Mouse (Mus musculus) kidney, embryonic 16.5 days (tissue): Measurements from ENCODE around the gene Gm5458. TPM values are rescaled to one million over a fixed set of nuclear protein-coding genes. Genes with fewer than 3 reads are reported as not detected.
A peak's percentile ranks its signal among the peaks of the same experiment; 100 is the strongest.
"Not testable (repeated sequence)": the region's sequence is repeated elsewhere in the genome, so short reads cannot be mapped to it uniquely, and the experiment has no call there.

ENCODE experiments used
- ATAC-seq: fragments of 200-750 bp; cut with Nextera tagmentation; 2 replicates; pipeline ENCODE4 v1.8.0; 2017; ENCODE audit warnings: moderate TSS enrichment; ENCODE audit not compliant: low FRiP score, low TSS enrichment
- H3K27ac ChIP-seq: fragments of 300-500 bp; sonication (generic); 2 replicates; pipeline ENCODE4 v1.5.1; 2014; ENCODE audit warnings: low read length
- H3K27me3 ChIP-seq: fragments of 300-500 bp; sonication (generic); 2 replicates; pipeline ENCODE4 v1.6.1; 2014; ENCODE audit warnings: low read length, control low read depth, mixed read lengths; ENCODE audit not compliant: insufficient read depth
- H3K36me3 ChIP-seq: fragments of 300-500 bp; sonication (generic); 2 replicates; pipeline ENCODE4 v1.6.1; 2014; ENCODE audit warnings: low read length, control low read depth, mixed read lengths; ENCODE audit not compliant: insufficient read depth
- H3K4me1 ChIP-seq: fragments of 300-500 bp; sonication (generic); 2 replicates; pipeline ENCODE4 v1.6.1; 2014; ENCODE audit warnings: low read length, control low read depth, mixed read lengths; ENCODE audit not compliant: insufficient read depth
- H3K4me2 ChIP-seq: fragments of 300-500 bp; sonication (generic); replicated peaks from 2 replicates; pipeline ENCODE4 v1.6.1; 2014; ENCODE audit warnings: low read depth, low read length
- H3K4me3 ChIP-seq: fragments of 300-500 bp; sonication (generic); 2 replicates; pipeline ENCODE4 v1.5.1; 2014; ENCODE audit warnings: mild to moderate bottlenecking, low read length
- H3K9ac ChIP-seq: fragments of 300-500 bp; sonication (generic); replicated peaks from 2 replicates; pipeline ENCODE4 v1.6.1; 2014; ENCODE audit warnings: low read length
- H3K9me3 ChIP-seq: fragments of 300-500 bp; sonication (generic); 2 replicates; pipeline ENCODE4 v1.6.1; 2016; ENCODE audit warnings: low read length, control low read depth
- WGBS: fragments of 180-500 bp; shearing (Covaris S2); extraction: QIAGEN DNeasy Blood & Tissue Kit; methylation state at CpG from one replicate; pipeline ENCODE4 v1.1.7; 2014; 5-methylcytosine and 5-hydroxymethylcytosine counted together
- polyA plus RNA-seq: library from polyadenylated mRNA; unstranded; fragments of >200 nt; fragmentation: Nextera tagmentation; extraction: Ambion mirVana; gene quantifications from 2 replicates; pipeline ENCODE4 v1.2.1, GENCODE M21; 2015

The Gm5458 gene
- polyA plus RNA-seq: not detected in 2 replicates

DNA sequence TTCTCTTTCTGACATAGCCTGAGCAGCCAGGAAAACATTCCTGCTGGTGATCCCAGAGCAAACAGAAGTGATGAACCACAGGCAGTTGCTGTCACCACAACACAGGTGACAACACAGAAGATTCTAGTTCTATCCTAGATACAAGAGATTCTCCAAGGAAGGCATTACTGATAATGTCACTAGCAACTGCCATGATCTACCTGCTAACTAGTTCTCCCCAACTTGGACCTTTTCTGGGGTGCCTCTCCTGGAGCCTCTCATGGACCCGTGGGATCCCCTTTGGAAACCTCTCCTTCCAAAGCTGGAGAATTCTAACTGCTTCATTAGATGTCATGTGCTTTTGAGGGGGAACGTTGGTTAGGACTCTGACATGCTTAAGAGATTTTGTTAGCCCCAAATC, at the start of gene Gm5458:
Gm5458 (minus strand) TSS at position 101 of the 400 bp plus-strand sequence.
- not testable (repeated sequence) for H3K4me2 ChIP-seq, H3K27me3 ChIP-seq, H3K27ac ChIP-seq, H3K4me1 ChIP-seq, H3K4me3 ChIP-seq, H3K36me3 ChIP-seq, H3K9me3 ChIP-seq, H3K9ac ChIP-seq, ATAC-seq
- 71% methylated on average over 1 of the region's 2 CpGs for WGBS

DNA sequence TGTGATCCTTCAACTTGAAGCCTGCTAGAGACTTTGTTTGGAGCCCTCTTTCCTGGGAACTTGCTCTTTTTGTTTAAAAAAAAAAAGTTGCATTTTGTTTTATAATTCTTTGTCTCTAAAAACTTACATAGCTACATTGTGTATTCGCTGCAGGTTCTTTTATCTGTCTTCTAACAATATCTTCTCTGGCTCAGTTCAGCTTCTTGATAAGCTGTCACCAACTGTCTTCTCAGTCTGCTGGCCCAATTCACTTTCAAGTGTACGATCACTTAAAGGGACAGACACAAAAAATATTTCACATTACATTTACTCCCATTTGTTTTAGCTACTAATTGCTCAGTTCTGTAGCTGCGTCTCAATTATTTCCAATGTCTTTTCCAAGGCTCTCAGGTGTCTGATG, 43.9 kb upstream of the Gm5458 start:
- Histone ChIP-seq H3K27me3 (no peaks in the 10 kb centered on the region), H3K36me3 (no peaks in the 10 kb centered on the region), H3K4me1 (no peaks in the 10 kb centered on the region), H3K4me2 (no peak overlapping the region), H3K4me3 (no peak overlapping the region), H3K27ac (no peak overlapping the region), H3K9me3 (no peaks in the 10 kb centered on the region), H3K9ac (no peak overlapping the region)
- 83% methylated on average over 3 of the region's 3 CpGs for WGBS
- ATAC-seq: no peak

DNA sequence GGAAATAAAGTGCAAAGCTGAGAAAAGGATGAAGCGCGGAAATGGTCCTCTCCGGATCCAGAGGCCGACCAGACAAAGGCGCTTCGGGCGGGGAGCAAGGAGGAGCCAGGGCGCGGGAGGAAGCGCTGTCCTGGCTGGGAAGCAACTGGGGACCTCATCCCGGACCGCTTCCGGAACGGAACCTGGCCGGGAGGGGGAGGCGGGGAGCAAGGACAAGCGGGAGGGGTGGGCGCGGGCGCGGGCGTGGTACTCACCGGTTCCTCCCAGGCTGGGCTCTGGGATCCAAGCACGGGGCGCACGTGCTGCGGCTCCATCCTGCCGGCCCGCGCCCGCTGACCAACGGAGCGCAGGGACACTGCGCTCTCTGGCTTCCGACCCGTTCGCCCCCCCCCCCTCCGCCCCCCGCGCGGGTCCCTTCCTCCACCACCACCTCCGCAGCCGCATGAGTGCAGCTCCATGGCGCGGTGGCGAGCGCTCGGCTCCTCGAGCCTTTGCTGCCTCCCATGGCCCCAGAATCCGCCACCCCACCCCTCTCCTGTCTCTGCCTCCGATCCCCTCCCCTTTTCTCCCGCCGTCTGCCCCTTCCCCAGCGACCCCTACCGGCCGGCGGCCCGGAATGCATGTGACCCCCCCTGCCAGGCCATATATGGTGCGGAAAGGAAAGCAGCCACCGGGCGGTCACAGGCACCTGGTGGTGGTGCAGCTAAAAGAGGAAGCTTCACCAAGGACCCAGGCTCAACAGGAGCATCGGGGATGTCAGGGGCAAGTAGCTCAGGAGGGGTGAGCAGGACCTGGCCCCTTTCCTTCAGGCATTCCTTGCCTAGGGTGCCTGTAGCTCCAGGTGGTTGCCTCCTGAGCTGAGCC, 17.3 kb downstream of the Gm5458 start, which contains the start of gene Gm2237:
Gm2237 (minus strand) TSS at position 332 of the 864 bp plus-strand sequence.
- H3K9ac ChIP-seq: peak within 1 kb of the TSS; percentile 60; the same call in 1 of the 2 replicates
- H3K36me3 ChIP-seq, ATAC-seq, H3K4me1 ChIP-seq, H3K27ac ChIP-seq, H3K27me3 ChIP-seq, H3K9me3 ChIP-seq: not testable (repeated sequence)
- H3K4me3 ChIP-seq: peak within 1 kb of the TSS; percentile 46
- H3K4me2 ChIP-seq: peak within 1 kb of the TSS; percentile 41
- 0% methylated on average over 3 of the region's 62 CpGs for WGBS

DNA sequence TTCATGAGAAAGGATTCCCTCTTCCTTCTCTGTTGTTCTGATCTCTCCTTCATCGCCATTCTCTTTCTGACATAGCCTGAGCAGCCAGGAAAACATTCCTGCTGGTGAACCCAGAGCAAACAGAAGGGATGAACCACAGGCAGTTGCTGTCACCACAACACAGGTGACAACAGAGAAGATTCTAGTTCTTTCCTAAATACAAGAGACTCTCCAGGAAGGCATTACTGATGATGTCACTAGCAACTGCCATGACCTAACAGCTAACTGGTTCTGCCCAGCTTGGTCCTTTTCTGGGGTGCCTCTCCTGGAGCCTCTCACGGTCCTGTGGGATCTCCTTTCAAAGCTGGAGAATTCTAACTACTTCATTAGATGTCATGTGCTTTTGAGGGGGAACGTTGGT, 52.5 kb downstream of the Gm5458 start, which contains the start of gene Gm2244:
Gm2244 (minus strand) TSS at position 101 of the 400 bp plus-strand sequence.
- not testable (repeated sequence) for H3K36me3 ChIP-seq, H3K27ac ChIP-seq, H3K4me1 ChIP-seq, H3K9ac ChIP-seq, H3K4me2 ChIP-seq, H3K27me3 ChIP-seq, ATAC-seq, H3K4me3 ChIP-seq, H3K9me3 ChIP-seq
- 71% methylated on average over 1 of the region's 3 CpGs for WGBS

Other genes starting within 250 kb of the Gm5458 start
- gene Gm21738, start 183.7 kb downstream of the Gm5458 start, polyA plus RNA-seq: 0.58 TPM in 1 of 2 replicates, not detected in the other
- not detected in 2 replicates for gene Gm2244, start 52.6 kb downstream of the Gm5458 start, polyA plus RNA-seq
- gene Gm2237, start 17.4 kb downstream of the Gm5458 start, polyA plus RNA-seq: 1.4 and 1.7 TPM in 2 replicates
- gene Nid2, start 148.7 kb upstream of the Gm5458 start, polyA plus RNA-seq: 147 and 148 TPM in 2 replicates
- 193 and 195 TPM in 2 replicates for gene Rtraf, start 221.2 kb upstream of the Gm5458 start, polyA plus RNA-seq